Mouse (Mus musculus) kidney, postnatal 25 days (tissue): ENCODE measurements at regions not wholly inside any gene's neighbourhood (a gene's known extent, or its start where the extent isn't known, plus 50 kb on each side); places are given as distances from the start of the nearest gene placed in this dataset.

Experiments used
- DNase-seq, 2 experiments: peaks; one replicate each; pipeline ENCODE4 v3.0.0; 2021; ENCODE audit warnings: mixed read lengths in 2 of 2

DNA sequence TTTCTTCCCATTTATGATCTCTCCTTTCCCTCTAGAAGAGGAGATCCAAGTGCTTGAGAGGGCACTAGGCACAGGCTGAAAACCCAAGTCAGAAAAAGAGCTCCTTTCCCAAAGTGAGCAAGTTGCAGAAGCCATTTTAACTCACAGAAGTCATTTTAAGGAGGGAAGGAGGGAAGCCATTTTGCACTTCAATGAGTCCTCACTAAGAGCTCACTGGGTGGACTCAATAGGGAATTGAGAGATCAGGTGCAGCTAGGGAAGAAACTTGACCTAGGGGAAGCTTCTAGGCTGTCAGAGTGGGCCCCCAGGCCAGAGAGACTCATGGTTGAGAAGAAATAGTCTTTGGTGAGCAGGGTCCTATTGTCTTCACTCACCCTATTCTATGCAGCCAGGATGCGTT lies 363.5 kb upstream of the Nrp1 start:
- DNase-seq = no peak

DNA sequence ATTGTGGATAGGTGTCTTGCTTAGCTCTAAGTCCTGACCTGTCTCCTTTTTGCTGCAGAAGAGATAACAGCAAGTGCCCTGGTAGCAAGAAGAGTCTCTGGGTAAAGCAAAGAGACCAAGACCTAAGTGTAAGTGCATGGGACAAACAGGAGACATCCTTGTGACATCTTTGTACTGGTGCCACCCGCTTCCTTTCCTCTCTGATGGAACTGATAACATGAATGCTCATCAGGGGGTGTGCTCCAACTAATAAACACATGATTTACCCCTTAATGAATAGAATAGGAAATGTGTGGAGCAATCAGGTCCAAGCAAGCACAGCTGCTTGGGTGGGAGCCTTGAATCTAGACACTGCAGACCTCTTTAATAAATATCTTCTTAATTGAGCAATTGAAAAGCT lies 362.9 kb upstream of the Nrp1 start:
- no peak for DNase-seq

- no peak for DNase-seq
Observed at GRCm38 (mm10) chr8:128002386-128002785, 356.0 kb upstream of the Nrp1 start.

DNA sequence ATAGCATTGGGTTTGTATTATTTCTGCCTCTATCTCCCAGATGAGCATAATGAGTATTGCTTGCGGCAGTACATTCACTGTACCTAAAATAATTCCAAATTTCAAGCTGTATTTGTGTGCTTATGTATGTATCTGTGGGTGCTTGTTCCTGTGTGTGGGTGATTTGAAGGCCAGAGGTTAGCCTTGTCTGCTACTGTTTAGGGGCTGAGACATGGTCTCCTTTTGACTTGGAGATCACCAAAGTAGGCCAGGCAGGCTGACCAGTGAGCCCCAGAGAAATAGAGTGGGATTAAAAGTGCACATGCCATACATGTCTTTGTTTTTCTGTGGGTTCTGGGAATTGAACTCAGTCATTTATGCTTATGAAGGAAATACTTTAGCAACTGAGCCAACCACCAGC lies 355.6 kb upstream of the Nrp1 start:
- no peak for DNase-seq

- no peak for DNase-seq
Observed at GRCm38 (mm10) chr8:128003385-128003784, 355.0 kb upstream of the Nrp1 start.

- no peak for DNase-seq
Observed at GRCm38 (mm10) chr8:128003881-128004286, 354.5 kb upstream of the Nrp1 start.

DNA sequence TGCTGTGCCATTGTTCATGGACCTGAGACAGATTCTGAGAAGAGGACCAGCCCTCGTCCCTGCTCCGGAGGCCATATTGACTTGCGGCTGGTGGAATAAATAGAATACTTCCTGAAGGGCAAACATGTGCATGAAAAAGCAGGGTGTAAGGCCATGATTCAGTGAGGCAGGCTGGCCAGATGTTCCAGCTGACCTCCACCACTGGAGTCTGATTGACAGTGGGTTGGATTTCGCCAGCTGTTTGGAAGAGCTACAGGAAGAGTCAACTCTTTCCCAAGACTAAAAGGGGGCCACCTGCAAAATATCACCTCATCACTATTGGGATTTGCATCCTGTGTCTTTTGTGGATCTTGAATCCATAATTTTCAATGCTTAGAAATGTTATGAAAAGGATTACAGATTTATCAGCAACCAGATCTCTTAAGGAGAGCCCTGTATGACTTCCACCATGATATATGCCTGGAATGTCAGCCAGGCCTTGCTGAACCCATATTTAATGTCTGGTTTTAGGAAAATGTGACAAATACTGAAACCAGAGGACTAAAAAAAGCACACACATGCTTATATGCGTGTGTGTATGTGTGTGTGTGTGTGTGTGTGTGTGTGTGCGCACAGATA lies 348.9 kb upstream of the Nrp1 start:
- DNase-seq = no peak

GRCm38 (mm10) chr8:128017171-128017570 lies 341.2 kb upstream of the Nrp1 start:
- no peak for DNase-seq

DNA sequence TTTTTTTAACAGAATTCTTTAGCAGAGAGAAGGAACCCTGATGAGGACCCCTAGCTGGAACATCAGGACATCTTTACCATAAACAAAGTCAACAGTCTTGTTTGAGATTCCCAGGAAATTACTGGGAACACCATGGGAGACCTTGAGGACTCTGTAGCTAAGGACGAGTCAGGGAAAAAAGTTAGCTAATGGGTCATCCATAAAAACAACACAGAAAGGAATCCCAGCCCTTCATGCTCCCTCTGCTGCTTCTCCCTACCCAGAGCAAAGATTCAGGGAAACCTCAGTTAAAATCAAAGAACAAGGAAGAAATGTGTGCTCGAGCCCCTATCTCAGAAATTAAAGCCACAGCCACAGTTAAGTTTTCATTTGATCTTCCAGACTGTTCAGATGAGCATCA lies 334.7 kb upstream of the Nrp1 start:
- no peak for DNase-seq

GRCm38 (mm10) chr8:128024774-128025222 lies 333.6 kb upstream of the Nrp1 start:
- DNase-seq = peak; percentile 44 to 69

DNA sequence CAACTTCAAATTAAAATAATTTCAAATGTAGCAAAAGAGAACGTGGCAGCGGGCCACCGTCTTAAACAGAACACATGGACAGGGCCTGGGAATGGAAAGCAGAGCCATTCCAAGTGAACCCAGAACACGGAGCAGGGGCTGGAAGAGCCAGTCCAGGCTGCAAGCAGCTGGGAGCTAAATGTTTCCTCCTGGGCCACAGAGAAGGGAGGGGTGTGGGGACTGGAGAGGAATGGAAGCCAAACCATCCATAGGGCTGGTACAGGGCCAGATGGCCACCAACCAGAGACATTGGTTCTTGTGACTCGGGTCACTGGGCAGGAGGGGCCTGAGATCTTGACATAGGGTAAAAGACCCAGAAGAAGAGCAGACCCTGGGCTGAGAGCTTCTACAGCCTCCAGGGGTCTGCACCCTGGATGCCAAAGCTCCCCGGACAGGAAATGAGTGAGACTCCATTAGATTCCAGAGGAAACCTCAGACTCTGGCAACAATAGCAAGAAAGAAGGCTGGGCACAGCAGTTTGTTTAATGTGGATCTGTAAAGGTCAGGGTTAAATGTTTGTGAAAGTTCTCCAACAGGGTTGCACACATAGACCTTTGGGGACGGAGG lies 333.1 kb upstream of the Nrp1 start:
- peak; percentile 68 to 83 for DNase-seq

GRCm38 (mm10) chr8:128026981-128027380 lies 331.4 kb upstream of the Nrp1 start:
- no peak for DNase-seq

GRCm38 (mm10) chr8:128030335-128031280 lies 327.8 kb upstream of the Nrp1 start:
- DNase-seq = no peak

- peak in 1 of 2 experiments; percentile 36 for DNase-seq
Observed at GRCm38 (mm10) chr8:128034127-128034526, 324.3 kb upstream of the Nrp1 start.

- DNase-seq = no peak
Observed at GRCm38 (mm10) chr8:128035672-128036071, 322.7 kb upstream of the Nrp1 start.

DNA sequence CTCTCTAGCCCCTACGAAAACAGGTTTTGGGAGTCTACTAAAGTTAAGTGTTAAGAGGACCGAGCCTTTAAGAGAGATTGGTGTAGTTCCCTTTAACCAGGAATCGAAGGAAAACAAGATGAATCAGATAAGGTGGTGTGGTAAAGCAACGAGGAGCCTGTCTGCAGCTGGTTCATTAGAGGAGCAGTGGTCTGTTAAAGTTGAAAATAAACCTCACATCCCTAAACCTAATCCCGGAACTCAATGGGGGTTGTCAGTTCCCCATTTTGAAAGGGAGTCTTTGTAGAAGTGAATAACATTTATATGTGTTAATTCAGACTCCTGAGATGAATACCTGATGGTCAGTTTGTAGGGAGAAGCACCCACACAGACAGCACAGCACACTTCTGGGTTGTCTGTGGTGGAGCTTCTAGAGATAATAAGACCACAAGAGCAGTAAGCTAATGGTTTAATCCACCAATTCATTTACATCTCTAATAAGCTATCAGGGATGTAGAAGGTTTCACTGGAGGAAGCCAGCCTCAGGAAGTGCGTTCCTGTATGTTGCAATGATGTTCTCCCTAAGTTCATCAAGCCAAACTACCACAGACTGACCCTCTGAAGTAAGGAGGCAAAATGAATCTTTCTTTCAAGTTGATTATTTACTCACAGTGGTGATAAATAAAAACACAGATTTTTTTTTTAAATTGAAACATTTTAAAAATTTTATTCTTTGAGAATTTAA lies 318.9 kb upstream of the Nrp1 start:
- DNase-seq = no peak

GRCm38 (mm10) chr8:128042877-128043276 lies 315.5 kb upstream of the Nrp1 start:
- no peak for DNase-seq

DNA sequence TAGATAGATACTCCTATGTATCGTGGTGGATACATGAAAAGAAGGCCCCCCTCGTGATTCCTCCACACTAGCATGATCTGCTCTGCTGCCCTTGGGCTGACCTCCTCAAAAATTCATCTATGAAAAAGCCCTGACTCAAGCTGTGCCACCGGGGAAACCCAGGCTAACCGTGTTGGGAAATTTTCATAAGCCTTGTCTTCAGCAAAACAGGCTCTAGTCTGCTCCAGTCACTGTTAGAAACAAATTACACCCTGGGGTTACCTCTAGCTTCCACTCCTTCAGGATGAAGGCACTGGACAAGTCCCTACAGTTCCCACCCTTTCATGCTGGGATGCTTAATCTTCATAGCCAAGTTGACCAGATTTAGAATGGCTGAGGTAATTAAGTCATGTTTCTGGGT lies 315.0 kb upstream of the Nrp1 start:
- DNase-seq = no peak

- DNase-seq = no peak
Observed at GRCm38 (mm10) chr8:128056251-128056650, 302.2 kb upstream of the Nrp1 start.

DNA sequence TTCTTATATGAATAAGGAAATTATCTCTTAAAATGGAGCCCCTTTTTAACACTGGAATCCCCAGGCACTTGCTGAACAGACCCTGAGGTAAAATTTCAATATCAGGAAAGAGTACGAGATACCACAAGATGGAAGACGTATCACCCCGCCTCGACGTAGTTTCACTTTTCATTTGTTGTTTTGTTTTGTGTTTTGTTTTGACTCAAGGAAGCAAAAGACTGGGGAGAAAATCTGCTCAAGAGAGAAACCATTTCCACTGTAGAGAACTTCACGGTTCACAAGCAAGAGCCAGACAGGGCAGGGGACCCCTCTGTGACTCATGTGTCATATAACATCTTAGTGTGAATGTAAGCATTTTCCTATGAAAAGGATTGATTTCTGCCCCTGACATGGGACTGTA lies 300.6 kb upstream of the Nrp1 start:
- no peak for DNase-seq

GRCm38 (mm10) chr8:128059817-128060216 lies 298.6 kb upstream of the Nrp1 start:
- DNase-seq = no peak

DNA sequence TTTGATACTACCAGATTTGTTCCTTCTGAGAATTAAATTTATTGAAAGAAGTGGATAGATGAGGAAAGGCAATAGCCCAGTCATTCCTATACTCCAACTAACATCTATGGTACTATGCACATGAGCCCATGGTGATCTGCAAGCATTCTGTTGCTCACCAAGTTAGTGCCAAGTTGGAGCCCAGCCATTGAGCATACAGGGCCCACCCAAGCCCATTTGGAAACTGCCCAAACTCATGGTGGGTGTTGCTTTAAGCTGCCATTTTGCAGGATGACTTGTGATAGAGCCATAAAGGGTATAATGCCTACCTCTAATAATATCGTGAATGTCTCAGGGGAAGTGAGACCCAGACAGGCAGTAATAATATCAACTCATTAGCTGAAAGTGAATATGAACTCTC lies 294.2 kb upstream of the Nrp1 start:
- DNase-seq = no peak

DNA sequence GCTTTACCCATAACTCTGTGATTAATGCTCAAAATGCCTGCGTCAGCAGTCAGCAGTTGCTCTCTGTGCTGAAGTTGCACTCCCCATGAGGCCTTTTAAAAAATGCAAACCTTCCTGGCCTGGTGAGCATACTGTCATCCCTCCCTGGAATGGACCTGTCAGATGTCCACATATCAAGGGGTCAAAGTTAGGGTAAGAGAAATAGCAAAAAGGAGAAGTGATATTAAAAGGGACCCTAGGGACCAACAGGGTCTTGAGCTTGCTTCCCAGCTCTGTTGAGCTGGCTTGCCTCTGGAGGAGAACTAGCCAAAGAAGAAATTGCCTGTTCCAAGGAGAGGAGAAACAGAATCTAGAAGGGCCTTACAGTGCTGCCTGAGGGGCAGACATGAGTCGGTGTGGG lies 293.3 kb upstream of the Nrp1 start:
- no peak for DNase-seq
